Mouse (Mus musculus) megakaryocyte-erythroid progenitor cell, adult 5 weeks (primary cell): ENCODE measurements around the gene Kmt2d. TPM values are rescaled to one million over a fixed set of nuclear protein-coding genes. Genes with fewer than 3 reads are reported as not detected.

Source experiments
- polyA plus RNA-seq: library from polyadenylated mRNA; stranded (reverse); fragments of >175 nt; gene quantifications from 2 replicates; pipeline ENCODE4 v1.2.3, GENCODE M21; 2012

Gene Kmt2d
- 39.2 and 64.9 TPM in 2 replicates for polyA plus RNA-seq

GRCm38 (mm10) chr15:98871070-98871915, at the start of gene Kmt2d:
Gene Kmt2d, minus strand, starts transcription at chr15:98871204.

GRCm38 (mm10) chr15:98917538-98918498, 46.8 kb upstream of the Kmt2d start, which contains the start of gene Lmbr1l:
Gene Lmbr1l, minus strand, starts transcription at chr15:98918231.

DNA sequence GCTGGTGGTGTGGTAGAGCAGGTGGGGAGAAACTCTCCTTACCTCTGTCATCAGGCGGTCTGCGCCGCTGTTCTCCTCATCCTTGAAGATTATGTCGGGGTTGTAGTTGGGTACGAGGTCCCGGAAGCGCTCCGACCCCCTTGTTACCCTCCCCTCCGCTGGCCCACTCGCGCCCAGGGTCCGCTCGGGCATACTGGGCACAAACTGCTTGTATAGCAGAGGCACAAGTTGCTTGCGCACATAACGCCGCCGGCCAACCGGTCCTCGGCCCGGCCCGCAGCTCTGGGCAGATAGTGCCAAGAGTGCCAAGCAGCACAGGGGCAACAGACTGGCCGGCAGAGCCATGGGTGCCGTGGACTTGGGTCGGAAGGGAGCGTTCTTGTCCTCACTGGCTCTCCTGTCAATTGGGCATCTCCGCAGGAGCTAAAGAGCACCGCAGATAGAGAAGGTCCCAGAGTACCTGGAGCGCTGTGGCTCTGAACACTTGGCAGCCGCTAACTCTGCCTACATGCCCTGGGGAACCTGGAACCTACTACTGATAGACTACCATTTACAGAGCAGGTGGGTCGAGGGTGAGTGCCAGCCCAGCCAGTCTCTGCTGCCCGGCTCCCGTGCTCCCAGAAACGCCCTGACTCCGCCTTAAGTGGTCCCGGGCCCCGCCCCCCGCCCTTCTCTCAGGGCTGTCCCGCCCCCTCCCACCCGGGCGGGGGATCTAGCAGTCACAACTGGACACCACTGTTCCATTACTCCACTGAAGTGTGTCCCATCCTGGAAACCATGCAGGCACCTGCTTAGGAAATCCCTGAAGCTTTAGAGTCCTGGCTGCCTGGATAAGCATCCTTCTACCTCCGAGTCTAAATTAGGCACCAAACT, 27.2 kb upstream of the Kmt2d start, which contains the start of gene Dhh:
Gene Dhh (minus strand): TSS at position 613 of the 873 bp plus-strand sequence.

GRCm38 (mm10) chr15:98893940-98894745, 23.1 kb upstream of the Kmt2d start, which contains the start of gene Rhebl1:
Gene Rhebl1, minus strand, starts transcription at chr15:98894540.

DNA sequence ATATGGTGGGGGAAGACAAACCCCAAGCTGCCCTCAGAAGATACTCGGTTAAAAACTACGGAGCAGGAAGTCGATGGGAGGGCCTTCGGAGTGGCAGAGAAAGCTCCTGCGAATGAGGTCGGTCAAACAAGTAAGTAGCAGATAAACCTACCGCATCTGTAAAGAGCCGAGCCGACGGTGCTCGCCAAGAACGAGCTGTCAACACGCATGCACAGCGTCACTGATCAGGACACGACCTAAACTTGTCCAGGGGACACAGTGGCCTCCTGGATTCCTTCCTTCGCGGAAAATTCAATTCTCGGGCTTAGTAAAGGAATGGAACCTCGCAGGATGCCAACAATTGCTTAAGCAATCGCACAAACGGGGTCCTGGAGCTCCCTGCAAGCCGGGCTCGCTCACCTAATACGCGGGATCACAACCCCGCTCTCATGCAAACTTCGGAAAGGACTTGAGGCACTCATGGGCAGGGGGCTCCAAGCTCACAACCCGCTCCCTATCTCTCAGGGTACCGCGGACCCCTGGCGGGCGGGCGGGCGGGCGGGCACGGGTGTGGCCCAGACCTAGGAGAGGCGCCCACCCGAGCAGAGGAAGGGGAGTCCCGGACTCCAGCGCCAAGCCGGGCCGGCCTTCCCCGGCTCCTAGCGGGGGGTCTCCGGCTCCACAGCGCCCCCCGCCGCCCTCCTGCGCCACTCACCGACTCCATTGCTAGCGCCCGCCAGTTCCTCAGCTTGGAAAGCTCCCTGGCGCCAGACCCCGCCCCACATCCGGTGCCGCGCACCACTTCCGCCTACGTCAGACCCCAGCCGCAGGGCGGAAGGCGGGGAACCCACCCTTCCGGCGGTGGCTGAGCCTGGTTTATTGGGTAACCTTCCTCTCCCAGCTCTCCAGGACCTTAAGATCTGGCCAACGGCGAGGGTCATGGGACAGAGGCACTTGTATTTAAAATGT, 40.0 kb downstream of the Kmt2d start, which contains the start of gene Prkag1:
Gene Prkag1 (minus strand): TSS at position 786 of the 948 bp plus-strand sequence.

DNA sequence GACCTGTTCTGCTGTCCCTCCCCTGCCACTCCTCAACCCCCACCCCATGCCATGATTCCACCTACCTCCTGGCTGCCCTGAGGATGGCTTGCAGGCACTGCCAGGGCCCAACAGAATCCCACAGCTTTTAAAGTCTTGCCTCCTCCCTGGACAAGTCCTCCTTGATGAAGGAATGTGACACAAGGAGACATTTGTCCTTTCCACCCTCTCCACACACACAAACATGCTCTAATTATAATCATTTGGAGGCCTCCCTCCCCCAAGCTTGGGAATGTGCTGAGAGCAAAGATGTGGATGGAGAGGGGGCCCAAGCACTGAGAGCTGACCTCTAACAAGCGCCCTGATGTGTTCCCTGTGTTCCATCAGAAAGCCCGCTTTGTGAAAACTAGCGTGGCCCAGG, 61.6 kb downstream of the Kmt2d start, which contains the start of gene Ddn:
Gene Ddn (minus strand): TSS at position 101 of the 400 bp plus-strand sequence.

GRCm38 (mm10) chr15:98789661-98790535, 81.1 kb downstream of the Kmt2d start, which contains the start of gene Wnt1:
Gene Wnt1, plus strand, starts transcription at chr15:98789857.

Other genes with a start within 250 kb of the Kmt2d start
- gene Cacnb3, start 240.4 kb downstream of the Kmt2d start, polyA plus RNA-seq = 0.11 and 0.22 TPM in 2 replicates
- 81.3 and 114 TPM in 2 replicates for gene Ddx23, start 208.3 kb downstream of the Kmt2d start, polyA plus RNA-seq
- 3.2 and 4.4 TPM in 2 replicates for gene Rnd1, start 193.7 kb downstream of the Kmt2d start, polyA plus RNA-seq
- gene Ccdc65, start 163.0 kb downstream of the Kmt2d start, polyA plus RNA-seq = not detected in 2 replicates
- gene Fkbp11, start 143.0 kb downstream of the Kmt2d start, polyA plus RNA-seq = 31.9 and 46.9 TPM in 2 replicates
- 25.1 TPM in 2 replicates for gene Arf3, start 108.0 kb downstream of the Kmt2d start, polyA plus RNA-seq
- 4.8 and 6.5 TPM in 2 replicates for gene Wnt10b, start 93.1 kb downstream of the Kmt2d start, polyA plus RNA-seq
- gene Wnt1, start 81.3 kb downstream of the Kmt2d start, polyA plus RNA-seq = 0.12 TPM in 1 of 2 replicates, not detected in the other
- gene Ddn, start 61.7 kb downstream of the Kmt2d start, polyA plus RNA-seq = 0.26 and 0.35 TPM in 2 replicates
- 127 and 129 TPM in 2 replicates for gene Prkag1, start 39.7 kb downstream of the Kmt2d start, polyA plus RNA-seq
- 2.7 and 2.8 TPM in 2 replicates for gene Rhebl1, start 23.3 kb upstream of the Kmt2d start, polyA plus RNA-seq
- gene Dhh, start 27.3 kb upstream of the Kmt2d start, polyA plus RNA-seq = not detected in 2 replicates
- gene Lmbr1l, start 47.0 kb upstream of the Kmt2d start, polyA plus RNA-seq = 25.8 and 31.6 TPM in 2 replicates
- 311 and 355 TPM in 2 replicates for gene Tuba1b, start 63.4 kb upstream of the Kmt2d start, polyA plus RNA-seq
- gene Gm49450, start 82.3 kb upstream of the Kmt2d start, polyA plus RNA-seq = 9.9 TPM in 1 of 2 replicates, not detected in the other
- 20.5 and 31.9 TPM in 2 replicates for gene Tuba1a, start 82.5 kb upstream of the Kmt2d start, polyA plus RNA-seq
- 29.3 and 45.8 TPM in 2 replicates for gene Tuba1c, start 158.7 kb upstream of the Kmt2d start, polyA plus RNA-seq
- gene Prph, start 184.0 kb upstream of the Kmt2d start, polyA plus RNA-seq = 0.21 and 0.74 TPM in 2 replicates
- 33.9 and 51.5 TPM in 2 replicates for gene Troap, start 203.4 kb upstream of the Kmt2d start, polyA plus RNA-seq
- gene C1ql4, start 216.6 kb upstream of the Kmt2d start, polyA plus RNA-seq = not detected in 2 replicates
- gene Dnajc22, start 222.0 kb upstream of the Kmt2d start, polyA plus RNA-seq = not detected in 2 replicates